Mouse (Mus musculus) bone marrow, adult 2 months (tissue): Measurements from ENCODE around the gene Gulp1.

Experiments used
- CTCF ChIP-seq: fragments of 200-500 bp; IDR thresholded peaks from 2 replicates; pipeline ENCODE4 v1.5.1; 2011; ENCODE audit warnings: low read length, control low read depth; ENCODE audit not compliant: control insufficient read depth, insufficient read depth
- POLR2A ChIP-seq: fragments of 200-500 bp; IDR thresholded peaks from 2 replicates; pipeline ENCODE4 v1.6.1; 2011; ENCODE audit warnings: low read depth, mild to moderate bottlenecking, control low read depth, low read length, borderline replicate concordance; ENCODE audit not compliant: control insufficient read depth

DNA sequence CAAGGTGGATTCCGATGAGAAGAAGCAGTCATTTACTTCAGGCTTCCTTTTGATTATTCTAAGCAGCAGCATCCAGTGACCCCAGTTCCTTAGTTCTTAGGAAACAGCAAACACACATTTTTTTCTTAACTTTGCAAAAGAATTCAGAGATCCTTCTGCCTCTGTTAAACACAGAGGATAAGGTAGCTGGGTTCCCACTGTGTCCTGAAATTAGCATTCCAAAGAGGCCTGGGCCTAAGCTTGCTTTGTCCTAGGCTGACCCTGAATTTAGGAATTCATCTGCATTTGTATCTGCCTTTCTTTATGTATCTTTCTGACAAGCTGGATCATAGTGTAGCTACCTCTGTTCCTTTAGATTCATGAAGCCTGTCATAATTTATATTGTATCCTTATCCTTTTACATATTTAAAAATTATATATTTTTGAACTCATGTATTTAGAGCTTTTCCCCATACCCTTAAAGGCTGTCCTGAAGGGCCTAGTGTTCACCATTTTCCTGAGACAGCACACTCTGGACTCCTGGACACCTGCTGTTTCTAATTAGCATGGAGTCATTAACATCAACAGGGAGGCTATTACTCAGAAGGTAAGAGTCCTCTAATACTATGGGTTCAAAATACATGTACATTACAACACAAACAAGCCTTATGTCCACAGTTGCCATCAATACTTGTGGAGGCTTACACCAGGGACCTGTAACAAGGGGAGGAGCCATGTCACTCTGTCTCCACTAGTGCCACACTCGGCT is 62.2 kb downstream of the Gulp1 start:
- no peak for TF ChIP-seq CTCF
- no peak for TF ChIP-seq POLR2A
